Mouse (Mus musculus): ENCODE measurements around the gene Trim41.
"Not testable (repeated sequence)": the region's sequence is repeated elsewhere in the genome, so short reads cannot be mapped to it uniquely, and the experiment has no call there.

DNA sequence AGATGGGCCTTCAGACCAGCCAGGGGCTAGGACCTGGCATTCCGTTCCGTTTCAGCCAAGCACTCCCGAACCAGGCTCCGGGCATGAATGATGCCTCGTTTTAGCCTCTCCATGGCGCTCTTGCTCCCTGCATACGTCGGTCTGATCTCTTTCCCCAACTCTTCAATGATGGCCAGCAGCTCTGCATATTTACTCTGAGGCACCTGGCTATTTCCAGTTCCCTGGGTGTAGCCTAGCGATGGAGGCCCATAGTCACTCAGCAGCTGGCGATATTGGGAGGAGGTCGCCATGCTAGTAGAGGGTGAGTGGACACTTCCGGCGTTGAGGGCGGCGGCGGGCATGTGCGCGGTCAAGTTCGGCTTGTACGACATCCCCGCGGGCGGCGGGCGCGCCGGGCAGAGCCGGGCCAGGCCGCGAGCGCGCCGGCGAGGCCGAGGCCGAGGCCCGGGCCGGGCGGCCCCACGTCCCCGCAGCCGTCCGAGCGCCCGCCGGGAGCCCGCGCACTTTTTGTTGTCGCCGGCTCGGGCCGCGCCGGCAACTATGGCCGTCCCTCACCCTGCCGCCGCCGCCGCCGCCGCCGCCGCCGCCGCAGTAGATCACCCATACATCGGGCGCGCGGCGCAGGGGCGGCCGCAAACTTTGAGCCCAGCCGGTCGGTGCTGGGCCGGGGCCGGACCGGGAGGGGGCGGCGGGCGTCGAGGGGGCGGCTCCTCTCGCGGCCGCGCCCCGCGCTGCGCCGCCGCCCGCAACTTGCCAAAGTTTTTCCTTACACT is 9.0 kb upstream of the Trim41 start, which contains the start of the genes Trim7 and Gm12184:
- TF ChIP-seq POLR2A (IDR thresholded peaks at IDR 0.05; ENCODE audit: borderline replicate concordance, insufficient read depth, low read length); CTCF (IDR thresholded peaks at IDR 0.05; ENCODE audit: borderline replicate concordance, insufficient read depth, low read depth, low read length): not testable (repeated sequence)
